Mouse (Mus musculus) liver, embryonic 14.5 days (tissue): ENCODE results near the gene Fgf18. TPM values are rescaled to one million over a fixed set of nuclear protein-coding genes. Genes with fewer than 3 reads are reported as not detected.

Source experiments
- ATAC-seq: fragments of 200-750 bp; cut with Nextera tagmentation; 2 replicates; pipeline ENCODE4 v1.8.0; 2017; ENCODE audit warnings: moderate number of reproducible peaks, mild to moderate bottlenecking, moderate library complexity; ENCODE audit not compliant: insufficient read depth
- DNase-seq, 3 experiments: peaks; one replicate each; pipeline ENCODE4 v3.0.0-alpha.2; 2012 to 2013; ENCODE audit warnings: low read depth in 3 of 3, low spot score in 3 of 3
- H3K27ac ChIP-seq: fragments of 300-500 bp; sonication (generic); 2 replicates; pipeline ENCODE4 v1.5.1; 2014; ENCODE audit warnings: moderate library complexity, mild to moderate bottlenecking, control low read depth, inconsistent platforms
- H3K27me3 ChIP-seq: fragments of 300-500 bp; sonication (generic); 2 replicates; pipeline ENCODE4 v1.6.1; 2014; ENCODE audit warnings: mild to moderate bottlenecking, low read length, moderate library complexity; ENCODE audit not compliant: control insufficient read depth, insufficient read depth
- H3K36me3 ChIP-seq: fragments of 300-500 bp; sonication (generic); replicated peaks from 2 replicates; pipeline ENCODE4 v1.6.1; 2014; ENCODE audit warnings: low read depth; ENCODE audit not compliant: control insufficient read depth, insufficient read depth
- H3K4me1 ChIP-seq, 2 experiments: fragments of 200-500 bp in 1 of 2; fragments of 300-500 bp in 1 of 2; sonication (generic) in 1 of 2; replicated peaks; 2 replicates each; pipeline ENCODE4 v1.6.1; 2012 to 2014; ENCODE audit warnings: antibody characterized with exemption in 1 of 2, inconsistent platforms in 1 of 2, low read length in 1 of 2; ENCODE audit not compliant: control insufficient read depth in 2 of 2, insufficient read depth in 2 of 2
- H3K4me2 ChIP-seq: fragments of 300-500 bp; sonication (generic); 2 replicates; pipeline ENCODE4 v1.6.1; 2014; ENCODE audit warnings: low read depth, mild to moderate bottlenecking, control low read depth, moderate library complexity
- H3K4me3 ChIP-seq, 2 experiments: fragments of 200-500 bp in 1 of 2; fragments of 300-500 bp in 1 of 2; sonication (generic) in 1 of 2; 2 replicates each; pipeline ENCODE4 v1.5.1; 2012 to 2014; ENCODE audit warnings: low read depth in 2 of 2, low read length in 2 of 2, mild to moderate bottlenecking in 2 of 2, control low read depth in 1 of 2, inconsistent platforms in 1 of 2, moderate library complexity in 1 of 2; ENCODE audit not compliant: insufficient read depth in 1 of 2
- H3K9ac ChIP-seq: fragments of 300-500 bp; sonication (generic); replicated peaks from 2 replicates; pipeline ENCODE4 v1.6.1; 2014; ENCODE audit warnings: mild to moderate bottlenecking, control low read depth, moderate library complexity
- H3K9me3 ChIP-seq: fragments of 300-500 bp; sonication (generic); 2 replicates; pipeline ENCODE4 v1.6.1; 2016; ENCODE audit warnings: low read length, mixed read lengths; ENCODE audit not compliant: control insufficient read depth
- CTCF ChIP-seq: IDR thresholded peaks from 2 replicates; pipeline ENCODE4 v1.5.1; 2016; ENCODE audit warnings: antibody characterized with exemption, low read depth, control low read depth
- EP300 ChIP-seq: IDR thresholded peaks from 2 replicates; pipeline ENCODE4 v1.6.1; 2016; ENCODE audit warnings: antibody characterized with exemption, low read depth
- WGBS: fragments of 180-500 bp; shearing (Covaris S2); extraction: QIAGEN DNeasy Blood & Tissue Kit; methylation state at CpG from one replicate; pipeline ENCODE4 v1.1.7; 2014; ENCODE audit not compliant: insufficient replicate concordance; 5-methylcytosine and 5-hydroxymethylcytosine counted together
- polyA plus RNA-seq, 2 experiments: library from polyadenylated mRNA; depleted of rRNA in 1 of 2; stranded (reverse) in 1 of 2; unstranded in 1 of 2; fragments of >200 nt; fragmentation: Nextera tagmentation in 1 of 2; extraction: Ambion mirVana in 1 of 2; gene quantifications; 2 replicates each; pipeline versions ENCODE4 v1.2.1 to v1.2.3; 2012 to 2014

Gene Fgf18
- polyA plus RNA-seq, 2 experiments: 0.12 to 0.27 TPM

DNA sequence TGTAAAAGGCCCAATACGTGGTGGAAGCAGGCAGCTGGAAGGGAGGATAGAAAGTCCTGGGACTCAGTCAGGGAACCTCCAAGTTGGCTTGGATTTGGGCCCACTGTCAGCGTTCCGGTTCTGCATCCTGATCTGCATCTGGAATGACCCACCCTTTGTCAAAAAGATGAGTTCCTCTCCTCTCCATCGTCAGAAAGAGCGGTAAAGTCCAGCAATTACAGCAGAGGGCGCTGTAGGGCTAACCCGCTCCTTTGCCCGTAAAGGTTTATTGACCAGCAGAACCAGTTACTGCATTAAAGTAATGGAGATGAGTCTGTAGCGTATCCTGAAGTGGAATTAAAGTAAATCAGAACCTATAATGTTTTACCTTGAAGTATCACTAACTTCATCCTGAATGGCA is 23.3 kb upstream of the Fgf18 start:
- Histone ChIP-seq H3K9ac (no peak overlapping the region), H3K4me2 (no peak overlapping the region), H3K4me1 (no peaks in the 10 kb centered on the region), H3K9me3 (no peaks in the 10 kb centered on the region), H3K27me3 (peaks cover 4% of the 10 kb centered on the region), H3K4me3 (no peak overlapping the region), H3K36me3 (no peaks in the 10 kb centered on the region), H3K27ac (no peak overlapping the region)
- TF ChIP-seq CTCF (peak; percentile 72), EP300 (no peak)
- ATAC-seq (no peak), DNase-seq (peak in 1 of 3 experiments; percentile 19)
- 8% methylated on average over 9 of the region's 9 CpGs for WGBS

DNA sequence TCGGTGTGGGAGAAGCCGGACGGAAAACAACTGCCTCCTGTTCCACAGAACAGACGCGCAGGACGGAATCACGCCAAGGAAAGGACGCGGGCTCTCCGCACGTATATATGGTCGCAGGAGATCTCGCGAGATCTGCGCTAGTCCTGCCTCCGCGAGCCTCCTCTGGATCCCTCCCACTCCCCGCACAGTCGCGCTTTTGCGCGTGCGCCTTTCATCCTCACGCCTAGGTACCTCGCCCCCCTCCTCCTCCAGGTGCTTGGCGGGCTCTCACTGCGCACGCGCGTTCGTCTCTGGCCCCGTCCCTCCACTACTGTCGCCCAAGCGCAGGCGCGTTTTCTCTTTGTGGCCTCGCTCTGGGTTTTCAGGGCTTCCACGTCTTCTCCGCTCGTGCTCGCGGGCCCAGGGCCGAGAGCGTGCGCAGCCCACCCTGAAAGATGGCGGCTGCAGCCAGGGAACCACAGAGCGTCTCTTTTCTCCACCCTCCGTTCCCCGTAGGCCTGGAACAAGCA is 15.9 kb upstream of the Fgf18 start, which contains the start of gene Npm1:
TSS of gene Npm1 (minus strand) at position 209 of the 509 bp plus-strand sequence.
- H3K9me3 ChIP-seq: no peaks in the 10 kb centered on the region
- H3K36me3 ChIP-seq: peaks cover 32% of the 10 kb centered on the region
- whole genome bisulfite sequencing: 2% methylated on average over 49 of the region's 49 CpGs
- TF ChIP-seq EP300: peak; percentile 60
- TF ChIP-seq CTCF: no peak
- H3K4me2 ChIP-seq: peak within 1 kb of the TSS; percentile 95
- peak within 1 kb of the TSS; percentile 81 for H3K27ac ChIP-seq
- H3K4me3 ChIP-seq: peak within 1 kb of the TSS; percentile 76 to 80
- H3K27me3 ChIP-seq: peaks cover 2% of the 10 kb centered on the region; the same call in 1 of the 2 replicates
- ATAC-seq (peak; percentile 94), DNase-seq (peak; percentile 96 to 97 (median 97))
- H3K9ac ChIP-seq: peak within 1 kb of the TSS; percentile 89
- peaks cover 6 to 7% of the 10 kb centered on the region in 2 experiments for H3K4me1 ChIP-seq

DNA sequence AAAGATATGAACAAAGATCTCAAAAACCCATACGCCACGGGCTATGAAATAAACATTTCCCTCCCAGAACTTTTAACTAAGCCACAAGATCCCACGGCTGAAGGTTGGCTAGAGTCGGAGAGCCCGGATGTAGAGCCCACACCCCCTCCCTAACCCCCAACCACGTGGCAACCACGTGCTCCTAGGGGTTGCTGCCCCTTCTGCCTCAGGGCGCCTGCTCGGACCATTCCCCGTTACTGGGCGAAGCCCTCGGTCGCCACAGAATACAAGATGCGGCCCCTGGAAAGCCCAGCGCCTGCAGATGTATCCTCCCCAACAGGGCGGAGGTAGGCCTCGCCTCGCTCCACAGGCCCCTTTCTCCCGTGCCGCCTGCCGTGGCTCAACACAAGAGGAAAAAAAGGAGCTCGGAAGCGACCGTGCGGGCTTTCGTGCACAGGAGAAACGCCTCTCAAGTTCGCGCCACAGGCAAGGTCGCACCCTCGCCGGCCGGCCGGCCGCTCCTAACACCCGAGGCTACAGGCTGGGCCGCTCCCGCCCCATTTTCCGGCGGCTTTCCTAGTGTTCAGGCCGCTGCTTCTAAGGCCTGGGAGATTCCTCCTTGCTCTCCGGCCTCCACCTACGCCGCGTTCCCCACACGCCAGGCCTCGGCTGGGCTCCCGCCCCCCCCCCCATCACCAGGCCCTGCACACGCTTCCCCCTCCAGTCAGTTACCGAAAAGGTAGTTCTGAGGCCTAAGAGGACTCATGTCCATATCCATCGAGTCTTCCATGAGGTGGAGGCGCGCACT is 15.2 kb upstream of the Fgf18 start:
- WGBS: 3% methylated on average over 51 of the region's 53 CpGs
- peak; percentile 48 for ATAC-seq
- H3K9me3 ChIP-seq: no peaks in the 10 kb centered on the region
- H3K27me3 ChIP-seq: no peaks in the 10 kb centered on the region
- no peak for TF ChIP-seq EP300
- TF ChIP-seq CTCF: no peak; the same call in 1 of the 2 replicates
- peak overlapping the region; percentile 95 for H3K4me2 ChIP-seq
- peaks cover 39% of the 10 kb centered on the region for H3K36me3 ChIP-seq
- peak; percentile 35 to 42 (median 40) for DNase-seq
- peak overlapping the region; percentile 89 for H3K9ac ChIP-seq
- peak overlapping the region; percentile 51 for H3K27ac ChIP-seq
- peak overlapping the region; percentile 76 to 80 for H3K4me3 ChIP-seq
- peaks cover 6 to 7% of the 10 kb centered on the region in 2 experiments for H3K4me1 ChIP-seq

DNA sequence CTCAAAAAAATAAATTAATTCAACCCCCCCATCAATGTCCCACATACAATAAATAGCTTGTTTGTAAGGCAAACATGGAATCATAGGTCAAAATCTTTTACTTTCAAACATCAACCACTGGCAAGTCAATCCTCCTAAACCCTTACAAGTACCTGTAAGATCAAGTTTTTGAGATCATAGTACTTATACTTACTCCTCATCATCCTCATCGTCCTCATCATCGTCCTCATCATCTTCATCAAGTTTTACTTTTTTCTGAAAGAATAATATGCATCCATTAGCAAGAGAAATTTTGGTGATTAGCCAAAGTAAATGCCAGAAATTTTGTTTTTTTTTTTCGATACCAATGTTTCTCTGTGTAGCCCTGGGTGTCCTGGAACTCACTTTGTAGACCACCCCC is 12.5 kb upstream of the Fgf18 start:
- Histone ChIP-seq H3K4me1 (peaks cover 6 to 7% of the 10 kb centered on the region in 2 experiments), H3K27ac (no peak overlapping the region), H3K9me3 (no peaks in the 10 kb centered on the region), H3K36me3 (peaks cover 60% of the 10 kb centered on the region), H3K27me3 (no peaks in the 10 kb centered on the region), H3K4me3 (no peak overlapping the region), H3K4me2 (peak overlapping the region; percentile 8; the same call in 1 of the 2 replicates), H3K9ac (no peak overlapping the region)
- TF ChIP-seq CTCF (no peak), EP300 (no peak)
- DNase-seq (no peak), ATAC-seq (no peak)
- 72% methylated on average over 3 of the region's 3 CpGs for WGBS
